Mouse (Mus musculus) heart, postnatal 14 days (tissue): ENCODE measurements around the gene Apaf1. TPM values are rescaled to one million over a fixed set of nuclear protein-coding genes. Genes with fewer than 3 reads are reported as not detected.

Experiments
- DNase-seq, 2 experiments: peaks; one replicate each; pipeline ENCODE4 v3.0.0; 2021 to 2022
- intact Hi-C: fragments of 180-260 bp; cut with DNase I; formaldehyde crosslinking; loops from one replicate; pipeline ENCODE4 v1.15.1; 2025
- long read RNA-seq, 2 experiments: library from polyadenylated mRNA; stranded (forward); transcript quantifications; one replicate each; pipeline ENCODE4 v2.0.0; 2021
- total RNA-seq, 2 experiments: library from RNA; stranded (reverse); gene quantifications; 2 replicates each; pipeline ENCODE4 v1.2.3; 2021

Apaf1 gene
- 10 to 100 TPM; 11.7 to 12.1 TPM for total RNA-seq
- long read RNA-seq, experiment 1, full-length matches to known transcripts: 1 of 4 reads
- long read RNA-seq, experiment 1, partial matches to known transcripts: 1 of 4 reads
- long read RNA-seq, experiment 1, other reads (novel, unspliced or antisense): 2 of 4 reads
- long read RNA-seq, experiment 2, full-length matches to known transcripts: 2 of 2 reads
- long read RNA-seq, experiment 2, partial matches to known transcripts: 0 of 2 reads
- long read RNA-seq, experiment 2, other reads (novel, unspliced or antisense): 0 of 2 reads

- intact Hi-C loops: loop anchor here (5.0 kb wide), 3 partner anchors 40 to 160 kb away; partner anchors contain the start of gene Slc25a3
- peak; percentile 100 for DNase-seq
Measured at GRCm38 (mm10) chr10:91082550-91083392, at the start of gene Apaf1, which contains the start of gene Ikbip. Apaf1 (minus strand) TSS chr10:91082770. Ikbip (plus strand) TSS chr10:91082940.

GRCm38 (mm10) chr10:91131565-91131964, 49.0 kb upstream of the Apaf1 start:
- DNase-seq: no peak
- intact Hi-C loops: no loop called here

GRCm38 (mm10) chr10:91130792-91131191, 48.2 kb upstream of the Apaf1 start:
- no peak for DNase-seq

GRCm38 (mm10) chr10:91128551-91129160, 46.1 kb upstream of the Apaf1 start:
- DNase-seq: no peak
- intact Hi-C loops: no loop called here

More at GRCm38 (mm10) chr10:91130792-91131191, 48.2 kb upstream of the Apaf1 start:
- intact Hi-C loops: no loop called here

GRCm38 (mm10) chr10:91127395-91127794, 44.8 kb upstream of the Apaf1 start:
- DNase-seq: no peak
- intact Hi-C loops: no loop called here

- DNase-seq: no peak
- intact Hi-C loops: no loop called here
Measured at GRCm38 (mm10) chr10:91126618-91127355, 44.2 kb upstream of the Apaf1 start.

- peak; percentile 98 to 99 for DNase-seq
- intact Hi-C loops: loop anchor here (5.0 kb wide), 1 partner anchor 42 kb away; the partner anchor contains the start of genes Apaf1 and Ikbip
Measured at GRCm38 (mm10) chr10:91123828-91124822, 41.6 kb upstream of the Apaf1 start, which contains the start of gene Slc25a3. Slc25a3 (minus strand) TSS chr10:91124059.

GRCm38 (mm10) chr10:91123281-91123827, 40.8 kb upstream of the Apaf1 start:
- intact Hi-C loops: loop anchor here (5.0 kb wide), 1 partner anchor 41 kb away; the partner anchor contains the start of genes Apaf1 and Ikbip
- peak; percentile 52 to 67 for DNase-seq

GRCm38 (mm10) chr10:91122646-91123045, 40.1 kb upstream of the Apaf1 start:
- intact Hi-C loops: loop anchor here (5.0 kb wide), 1 partner anchor 40 kb away; the partner anchor contains the start of genes Apaf1 and Ikbip
- no peak for DNase-seq

GRCm38 (mm10) chr10:91116958-91117357, 34.4 kb upstream of the Apaf1 start:
- intact Hi-C loops: no loop called here
- DNase-seq: no peak

GRCm38 (mm10) chr10:91109841-91110240, 27.3 kb upstream of the Apaf1 start:
- intact Hi-C loops: no loop called here
- DNase-seq: no peak

GRCm38 (mm10) chr10:91105981-91106380, 23.4 kb upstream of the Apaf1 start:
- intact Hi-C loops: no loop called here
- DNase-seq: no peak

GRCm38 (mm10) chr10:91102799-91103590, 20.4 kb upstream of the Apaf1 start:
- DNase-seq: no peak
- intact Hi-C loops: no loop called here

- intact Hi-C loops: no loop called here
- no peak for DNase-seq
Measured at GRCm38 (mm10) chr10:91101936-91102335, 19.4 kb upstream of the Apaf1 start.

GRCm38 (mm10) chr10:91100101-91100500, 17.5 kb upstream of the Apaf1 start:
- DNase-seq: no peak
- intact Hi-C loops: no loop called here

- DNase-seq: no peak
Measured at GRCm38 (mm10) chr10:91098056-91098455, 15.5 kb upstream of the Apaf1 start.

GRCm38 (mm10) chr10:91094251-91095104, 11.9 kb upstream of the Apaf1 start:
- intact Hi-C loops: no loop called here
- DNase-seq: no peak

More at GRCm38 (mm10) chr10:91098056-91098455, 15.5 kb upstream of the Apaf1 start:
- intact Hi-C loops: no loop called here
